Mouse (Mus musculus) layer of hippocampus, adult 2 months (tissue): ENCODE measurements around the gene Gpr135. TPM values are rescaled to one million over a fixed set of nuclear protein-coding genes. Genes with fewer than 3 reads are reported as not detected.

Experiments
- DNase-seq, 2 experiments: peaks; one replicate each; pipeline ENCODE4 v3.0.0; 2022; ENCODE audit warnings: low spot score in 2 of 2
- H3K27ac ChIP-seq: fragments of 200-600 bp; 2 replicates; pipeline ENCODE4 v1.8.1; 2022
- H3K4me3 ChIP-seq: fragments of 200-600 bp; 2 replicates; pipeline ENCODE4 v1.8.1; 2022; ENCODE audit warnings: mild to moderate bottlenecking
- CTCF ChIP-seq: fragments of 200-600 bp; conservative IDR thresholded peaks from 2 replicates; pipeline ENCODE4 v1.8.1; 2022; ENCODE audit warnings: antibody characterized with exemption, mild to moderate bottlenecking, moderate library complexity
- long read RNA-seq, 2 experiments: library from polyadenylated mRNA; stranded (forward); transcript quantifications; one replicate each; pipeline ENCODE4 v2.0.0; 2021; ENCODE audit warnings: borderline mapping rate in 2 of 2
- total RNA-seq, 2 experiments: library from RNA; stranded (reverse); gene quantifications; 2 replicates each; pipeline ENCODE4 v1.2.3; 2021

The Gpr135 gene
- 10 to 100 TPM; 13.5 TPM for total RNA-seq
- long read RNA-seq, experiment 1, transcript Gpr135-201 (1 exons, 3,150 nt), result major isoform, 24 of 24 reads
- long read RNA-seq, experiment 1, partial matches to known transcripts, result 0 of 24 reads
- long read RNA-seq, experiment 1, other reads (novel, unspliced or antisense), result 0 of 24 reads
- long read RNA-seq, experiment 2, transcript Gpr135-201 (1 exons, 3,150 nt), result major isoform, 20 of 20 reads
- long read RNA-seq, experiment 2, partial matches to known transcripts, result 0 of 20 reads
- long read RNA-seq, experiment 2, other reads (novel, unspliced or antisense), result 0 of 20 reads

- peak; percentile 90 for TF ChIP-seq CTCF
- peak within 1 kb of the TSS; percentile 93 for H3K27ac ChIP-seq
- peak; percentile 84 to 85 for DNase-seq
- H3K4me3 ChIP-seq, result peak within 1 kb of the TSS; percentile 68
These were observed at the start of gene Gpr135 for GRCm38 (mm10) chr12:72070327-72071269. Gpr135 (minus strand) TSS chr12:72071125.

GRCm38 (mm10) chr12:72115686-72116345 lies 44.9 kb upstream of the Gpr135 start:
- H3K4me3 ChIP-seq, result no peak overlapping the region
- no peak for TF ChIP-seq CTCF
- no peak overlapping the region for H3K27ac ChIP-seq
- DNase-seq, result no peak

DNA sequence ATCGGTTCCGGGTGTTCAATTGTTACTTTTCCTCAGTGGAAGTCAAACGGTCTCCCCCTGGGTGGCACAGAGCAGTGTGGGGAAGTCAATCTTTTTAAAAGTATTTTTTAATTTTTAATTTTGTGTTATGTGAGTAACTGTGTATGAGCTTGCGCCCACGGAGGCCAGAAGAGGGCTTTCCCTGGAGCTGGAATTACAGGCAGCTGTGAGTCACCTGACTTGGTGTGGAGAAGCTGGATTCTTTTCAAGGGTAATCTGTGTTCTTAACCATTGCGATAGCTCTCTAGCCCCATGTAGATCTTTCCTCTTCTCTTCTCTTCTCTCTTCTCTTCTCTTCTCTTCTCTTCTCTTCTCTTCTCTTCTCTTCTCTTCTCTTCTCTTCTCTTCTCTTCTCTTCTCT lies 44.2 kb upstream of the Gpr135 start:
- DNase-seq, result no peak
- 0 out of 2 replicates have a peak, but pooled peaks have one; percentile 4 for TF ChIP-seq CTCF
- Histone ChIP-seq H3K27ac (no peak overlapping the region), H3K4me3 (no peak overlapping the region)

GRCm38 (mm10) chr12:72104525-72105281 lies 33.8 kb upstream of the Gpr135 start:
- Histone ChIP-seq H3K4me3 (no peak overlapping the region), H3K27ac (no peak overlapping the region)
- DNase-seq, result peak; percentile 79
- TF ChIP-seq CTCF, result peak; percentile 93

GRCm38 (mm10) chr12:72104027-72104426 lies 33.1 kb upstream of the Gpr135 start:
- Histone ChIP-seq H3K27ac (no peak overlapping the region), H3K4me3 (no peak overlapping the region)
- TF ChIP-seq CTCF, result no peak
- DNase-seq, result no peak

GRCm38 (mm10) chr12:72102776-72103175 lies 31.9 kb upstream of the Gpr135 start:
- TF ChIP-seq CTCF, result no peak
- Histone ChIP-seq H3K4me3 (no peak overlapping the region), H3K27ac (no peak overlapping the region)
- no peak for DNase-seq

- Histone ChIP-seq H3K27ac (no peak overlapping the region), H3K4me3 (no peak overlapping the region)
- DNase-seq, result no peak
- no peak for TF ChIP-seq CTCF
These were observed 26.0 kb upstream of the Gpr135 start for GRCm38 (mm10) chr12:72096966-72097365.

DNA sequence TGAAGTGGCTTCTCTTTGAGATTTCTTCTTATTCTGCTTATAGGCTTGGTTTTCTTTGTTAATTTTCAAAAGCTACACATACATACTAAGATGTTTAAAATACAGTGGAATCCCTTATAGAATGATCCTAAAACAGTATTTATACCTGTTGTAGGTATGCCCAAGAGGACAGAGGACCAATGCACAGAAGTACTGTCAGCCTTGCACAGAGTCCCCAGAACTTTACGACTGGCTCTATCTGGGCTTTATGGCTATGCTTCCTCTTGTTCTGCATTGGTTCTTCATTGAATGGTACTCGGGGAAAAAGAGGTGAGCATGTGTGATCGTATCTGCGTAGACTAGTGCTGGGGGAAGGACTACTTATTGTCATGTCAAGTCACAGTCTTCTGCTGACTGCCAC lies 18.9 kb upstream of the Gpr135 start:
- no peak for TF ChIP-seq CTCF
- Histone ChIP-seq H3K27ac (no peak overlapping the region), H3K4me3 (no peak overlapping the region)
- DNase-seq, result no peak

GRCm38 (mm10) chr12:72086166-72086825 lies 15.4 kb upstream of the Gpr135 start:
- no peak for TF ChIP-seq CTCF
- H3K27ac ChIP-seq, result peak overlapping the region; percentile 95
- DNase-seq, result no peak
- peak overlapping the region; percentile 59 for H3K4me3 ChIP-seq

GRCm38 (mm10) chr12:72085329-72086165 lies 14.6 kb upstream of the Gpr135 start, which contains the start of the genes L3hypdh and Jkamp:
L3hypdh (minus strand) TSS chr12:72085439.
Jkamp (plus strand) TSS chr12:72085589.
- peak; percentile 97 to 99 for DNase-seq
- TF ChIP-seq CTCF, result peak; percentile 59
- Histone ChIP-seq H3K27ac (peak within 1 kb of the TSS; percentile 95), H3K4me3 (peak within 1 kb of the TSS; percentile 59)

DNA sequence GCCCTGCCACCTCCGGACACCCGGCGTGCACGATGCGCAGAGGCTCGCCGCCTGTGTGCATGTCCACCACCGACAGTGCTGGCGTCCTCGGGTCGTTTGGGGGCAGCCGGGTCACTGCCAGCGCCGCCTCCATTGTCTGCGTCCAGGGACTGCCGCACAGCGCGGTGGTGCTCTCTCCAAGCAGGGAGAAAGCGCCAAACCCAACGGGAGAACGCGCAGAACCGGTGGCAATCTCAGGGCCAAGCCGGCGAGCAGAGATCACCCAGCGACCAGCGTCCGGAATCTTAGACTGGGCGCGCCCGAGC lies 14.1 kb upstream of the Gpr135 start:
- peak overlapping the region; percentile 86 for H3K27ac ChIP-seq

More for the DNA sequence above, 14.1 kb upstream of the Gpr135 start:
- TF ChIP-seq CTCF, result no peak
- peak overlapping the region; percentile 59 for H3K4me3 ChIP-seq
- DNase-seq, result no peak
